Mouse (Mus musculus) cerebellum, postnatal 14 days (tissue): Measurements from ENCODE around the gene Pfn3.
A peak's percentile ranks its signal among the peaks of the same experiment; 100 is the strongest.

Experiments
- DNase-seq, 2 experiments: peaks; one replicate each; pipeline ENCODE4 v3.0.0; 2021; ENCODE audit warnings: mixed read lengths in 2 of 2

The Pfn3 gene

DNA sequence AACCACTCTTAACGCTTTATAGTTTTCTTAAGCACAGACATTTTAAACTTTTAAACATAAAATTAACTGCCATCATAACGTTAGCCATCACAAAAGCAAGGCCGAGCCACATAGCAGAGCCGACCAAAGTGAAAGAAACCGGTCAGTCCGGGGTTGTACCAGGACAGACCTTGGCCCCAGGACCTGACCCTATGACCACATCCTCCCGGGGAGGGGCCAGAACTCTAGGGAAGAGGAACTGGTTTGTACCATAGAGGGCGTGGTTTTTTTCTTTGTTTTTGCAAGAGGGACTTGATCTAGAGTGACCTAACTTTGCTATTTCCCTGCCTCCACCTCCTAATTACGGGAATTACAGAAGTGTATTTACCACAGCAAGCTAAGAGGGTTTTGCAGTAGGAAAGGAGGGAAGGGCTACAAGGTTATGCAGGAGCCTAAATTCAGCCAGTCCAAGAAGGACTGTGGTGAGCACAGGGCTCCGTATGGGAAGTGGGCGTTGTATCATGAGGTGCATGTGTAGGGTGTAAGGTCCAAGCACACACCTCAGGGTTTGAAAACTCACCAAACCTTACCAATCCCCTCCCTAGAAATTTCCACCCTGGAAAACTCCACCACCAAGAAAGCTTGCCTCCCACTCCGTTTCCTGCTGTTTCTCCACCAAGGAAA lies 14.3 kb upstream of the Pfn3 start:
- DNase-seq, result no peak

GRCm38 (mm10) chr13:55426613-55427012 lies 11.6 kb upstream of the Pfn3 start, which contains the start of gene F12:
Gene F12, minus strand, starts transcription at chr13:55426793.
- DNase-seq, result no peak

- DNase-seq, result peak; percentile 79 to 82
Measured at GRCm38 (mm10) chr13:55420933-55421800, 6.1 kb upstream of the Pfn3 start.

- DNase-seq, result no peak
Measured at GRCm38 (mm10) chr13:55420018-55420932, 5.2 kb upstream of the Pfn3 start.

- no peak for DNase-seq
Measured at GRCm38 (mm10) chr13:55419142-55419541, 4.1 kb upstream of the Pfn3 start.

GRCm38 (mm10) chr13:55418004-55418403 lies 3.0 kb upstream of the Pfn3 start:
- DNase-seq, result peak; percentile 91 to 95

DNA sequence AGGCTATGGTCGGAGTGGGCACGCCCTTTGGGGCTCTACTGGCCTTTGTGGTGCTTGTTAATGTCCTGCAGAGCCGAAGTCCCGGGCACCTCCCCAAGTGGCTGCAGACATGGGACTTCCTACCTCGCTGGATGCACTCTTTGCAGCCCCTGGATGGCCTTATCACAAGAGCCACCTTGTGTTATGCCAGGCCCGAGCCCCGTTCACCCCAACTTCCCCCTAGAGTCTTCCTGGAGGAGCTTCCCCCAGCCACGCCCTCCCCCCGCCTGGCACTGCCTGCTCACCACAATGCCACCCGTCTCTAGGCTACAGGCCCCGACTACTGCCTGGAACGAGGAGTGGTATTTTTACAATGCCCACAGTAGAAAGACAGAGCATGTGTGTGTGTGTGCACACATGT lies 1.7 kb downstream of the Pfn3 start:
- no peak for DNase-seq

- DNase-seq, result no peak
Measured at GRCm38 (mm10) chr13:55412643-55413307, 2.3 kb downstream of the Pfn3 start.

GRCm38 (mm10) chr13:55411826-55412225 lies 3.2 kb downstream of the Pfn3 start:
- no peak for DNase-seq

DNA sequence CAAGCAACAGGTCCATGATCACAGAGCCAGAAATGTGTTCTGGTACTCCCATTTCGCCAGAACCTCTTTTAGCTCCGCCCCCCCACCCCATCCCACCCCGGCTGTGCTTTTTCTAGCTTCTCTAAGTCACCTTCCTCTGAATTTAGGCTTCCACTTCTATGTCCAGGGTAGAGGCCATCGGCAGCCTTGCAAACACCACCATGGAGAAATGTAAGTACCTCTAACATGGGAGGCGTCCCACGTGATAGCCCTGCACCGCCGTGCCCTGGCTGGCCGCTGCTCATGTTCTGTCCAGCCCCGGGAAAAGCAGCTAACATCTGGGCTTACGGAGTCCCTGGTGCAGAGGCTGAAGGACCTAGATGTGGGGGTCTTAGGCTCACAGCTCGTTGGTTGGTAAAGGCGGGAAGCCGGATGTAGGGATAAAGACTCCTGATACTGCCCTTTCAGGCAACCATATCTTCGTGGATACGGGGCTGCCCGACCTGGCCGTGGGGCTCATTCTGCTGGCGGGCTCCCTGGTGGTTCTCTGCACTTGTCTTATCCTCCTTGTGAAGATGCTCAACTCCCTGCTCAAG lies 6.4 kb downstream of the Pfn3 start:
- DNase-seq, result no peak

GRCm38 (mm10) chr13:55407341-55407740 lies 7.7 kb downstream of the Pfn3 start:
- DNase-seq, result no peak

- no peak for DNase-seq
Measured at GRCm38 (mm10) chr13:55405783-55406390, 9.1 kb downstream of the Pfn3 start.

GRCm38 (mm10) chr13:55404853-55405782 lies 9.9 kb downstream of the Pfn3 start:
- peak; percentile 89 for DNase-seq

- DNase-seq, result no peak
Measured at GRCm38 (mm10) chr13:55403935-55404852, 10.8 kb downstream of the Pfn3 start.

DNA sequence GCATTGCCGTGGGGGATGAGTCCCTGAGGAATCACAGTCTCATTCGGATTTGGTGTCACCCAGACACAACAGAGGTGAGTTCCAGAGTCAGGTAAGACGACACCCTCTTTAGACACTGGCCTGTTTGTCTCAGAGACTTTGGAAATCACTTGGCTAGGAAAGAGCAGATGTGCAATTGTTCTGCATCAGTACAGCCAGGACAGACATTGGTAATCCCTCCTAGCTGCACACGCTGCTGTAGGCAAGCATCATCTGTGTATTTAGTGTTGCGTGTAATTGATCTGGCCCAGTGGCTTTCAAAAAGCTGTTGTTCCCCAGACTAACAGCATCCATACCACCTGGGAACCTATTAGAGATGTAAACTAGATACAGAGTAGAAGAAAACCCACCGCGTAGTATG lies 11.8 kb downstream of the Pfn3 start:
- DNase-seq, result no peak

- no peak for DNase-seq
Measured at GRCm38 (mm10) chr13:55400039-55400346, 15.0 kb downstream of the Pfn3 start.

- DNase-seq, result no peak
Measured at GRCm38 (mm10) chr13:55399300-55400038, 15.6 kb downstream of the Pfn3 start.

GRCm38 (mm10) chr13:55398088-55398487 lies 16.9 kb downstream of the Pfn3 start, which contains the start of gene Slc34a1:
Gene Slc34a1, plus strand, starts transcription at chr13:55398187.
- DNase-seq, result no peak

- DNase-seq, result no peak
Measured at GRCm38 (mm10) chr13:55392933-55393332, 22.1 kb downstream of the Pfn3 start.
